Mouse (Mus musculus) liver, embryonic 11.5 days (tissue): ENCODE results near the gene Alkbh1. TPM values are rescaled to one million over a fixed set of nuclear protein-coding genes. Genes with fewer than 3 reads are reported as not detected.

Source experiments
- ATAC-seq: fragments of 200-750 bp; cut with Nextera tagmentation; replicated peaks from 2 replicates; pipeline ENCODE4 v1.8.0; 2017; ENCODE audit warnings: moderate number of reproducible peaks, mild to moderate bottlenecking, moderate TSS enrichment, moderate library complexity; ENCODE audit not compliant: low FRiP score
- DNase-seq: peaks from one replicate; pipeline ENCODE4 v3.0.0-alpha.2; 2017; ENCODE audit warnings: low spot score
- H3K27ac ChIP-seq: fragments of 300-500 bp; sonication (generic); 2 replicates; pipeline ENCODE4 v1.5.1; 2014; ENCODE audit warnings: mild to moderate bottlenecking, low read depth, low read length, control low read depth
- H3K27me3 ChIP-seq: fragments of 300-500 bp; sonication (generic); replicated peaks from 2 replicates; pipeline ENCODE4 v1.6.1; 2014; ENCODE audit warnings: low read length, mixed read lengths; ENCODE audit not compliant: control insufficient read depth, insufficient read depth
- H3K36me3 ChIP-seq: fragments of 300-500 bp; sonication (generic); 2 replicates; pipeline ENCODE4 v1.6.1; 2014; ENCODE audit warnings: mild to moderate bottlenecking, low read length, moderate library complexity, mixed read lengths; ENCODE audit not compliant: control insufficient read depth, insufficient read depth
- H3K4me1 ChIP-seq: fragments of 300-500 bp; sonication (generic); replicated peaks from 2 replicates; pipeline ENCODE4 v1.6.1; 2014; ENCODE audit warnings: low read length, mixed read lengths; ENCODE audit not compliant: control insufficient read depth, insufficient read depth
- H3K4me2 ChIP-seq: fragments of 300-500 bp; sonication (generic); 2 replicates; pipeline ENCODE4 v1.6.1; 2014; ENCODE audit warnings: mild to moderate bottlenecking, control low read depth, moderate library complexity
- H3K4me3 ChIP-seq: fragments of 300-500 bp; sonication (generic); 2 replicates; pipeline ENCODE4 v1.5.1; 2014; ENCODE audit warnings: low read depth, low read length, control low read depth
- H3K9ac ChIP-seq: fragments of 300-500 bp; sonication (generic); 2 replicates; pipeline ENCODE4 v1.6.1; 2014; ENCODE audit warnings: low read depth, low read length, control low read depth
- H3K9me3 ChIP-seq: fragments of 300-500 bp; sonication (generic); 2 replicates; pipeline ENCODE4 v1.6.1; 2016; ENCODE audit warnings: low read length, inconsistent platforms, mixed read lengths; ENCODE audit not compliant: control insufficient read depth
- WGBS: fragments of 180-500 bp; shearing (Covaris S2); extraction: QIAGEN DNeasy Blood & Tissue Kit; methylation state at CpG from one replicate; pipeline ENCODE4 v1.1.7; 2014; 5-methylcytosine and 5-hydroxymethylcytosine counted together
- polyA plus RNA-seq: library from polyadenylated mRNA; unstranded; fragments of >200 nt; fragmentation: Nextera tagmentation; extraction: Ambion mirVana; gene quantifications from 2 replicates; pipeline ENCODE4 v1.2.1, GENCODE M21; 2014

The Alkbh1 gene
- polyA plus RNA-seq, 1 experiment from 2014 or later: 64.9 TPM

DNA sequence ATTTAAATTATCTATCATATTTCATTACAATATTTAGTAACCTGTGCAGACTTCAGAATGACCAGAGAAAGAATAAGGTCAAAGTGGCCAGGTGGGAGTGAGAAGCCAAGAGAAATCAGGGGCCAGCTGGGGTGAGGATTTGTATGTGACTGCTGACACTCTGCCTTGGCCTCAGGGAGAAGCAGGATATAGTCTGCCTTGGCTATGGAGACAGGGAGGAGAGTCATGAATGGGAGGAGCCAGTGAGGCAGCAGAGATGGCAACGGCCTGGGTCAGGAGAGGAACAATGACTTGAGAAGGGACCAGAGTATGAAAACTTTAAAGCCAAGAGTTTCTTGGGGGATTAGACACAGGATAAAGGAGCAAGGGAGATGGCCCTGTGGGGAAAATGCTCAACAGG is 20.1 kb downstream of the Alkbh1 start:
- DNase-seq (no peak), ATAC-seq (no peak)
- Histone ChIP-seq H3K4me1 (peaks cover 8% of the 10 kb centered on the region), H3K36me3 (peaks cover 15% of the 10 kb centered on the region), H3K27me3 (no peaks in the 10 kb centered on the region), H3K9me3 (no peaks in the 10 kb centered on the region), H3K4me2 (no peak overlapping the region), H3K27ac (no peak overlapping the region), H3K4me3 (no peak overlapping the region), H3K9ac (no peak overlapping the region)
- WGBS: 50% methylated on average over 1 of the region's 1 CpGs

DNA sequence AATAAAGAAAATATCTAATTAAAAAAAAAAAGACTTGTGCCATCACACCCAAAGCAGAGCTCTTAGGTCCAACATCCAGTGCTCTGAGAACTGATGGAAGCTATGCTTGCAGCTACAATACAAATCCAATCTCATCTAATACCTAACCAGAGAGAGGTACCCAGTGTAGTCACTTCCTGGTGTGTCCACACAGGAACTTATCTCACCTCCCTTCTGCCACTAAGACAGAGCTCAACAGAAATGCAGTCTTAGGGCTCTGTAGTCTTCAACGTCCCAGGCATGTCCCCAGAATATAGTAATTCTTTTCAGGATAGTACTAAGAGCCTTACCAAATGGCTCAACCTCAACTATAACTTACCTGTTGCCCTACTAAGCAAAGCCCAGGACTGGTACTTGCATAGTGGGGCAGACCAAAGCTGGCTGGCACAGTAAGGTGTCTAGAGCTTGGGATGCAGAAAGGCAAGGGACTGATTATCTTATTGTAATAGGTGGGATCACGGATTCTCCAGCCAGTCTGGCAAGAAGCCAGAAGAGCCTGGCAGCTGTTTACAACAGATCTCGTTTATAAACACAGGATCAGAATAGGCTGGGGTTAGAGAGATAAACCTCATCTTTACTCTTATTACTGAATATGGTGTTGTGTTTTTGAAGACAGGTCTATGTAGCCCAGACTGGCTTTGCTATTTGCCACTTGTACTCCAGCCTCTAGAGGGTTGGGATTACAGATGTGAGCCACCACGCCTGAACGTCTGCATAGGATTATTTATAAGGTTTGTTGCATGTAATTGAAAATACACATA is 21.9 kb downstream of the Alkbh1 start:
- DNase-seq (no peak), ATAC-seq (0 out of 2 replicates have a peak, but pooled peaks have one; percentile 9)
- Histone ChIP-seq H3K27ac (no peak overlapping the region), H3K9me3 (no peaks in the 10 kb centered on the region), H3K4me3 (no peak overlapping the region), H3K4me2 (no peak overlapping the region), H3K9ac (no peak overlapping the region), H3K36me3 (peaks cover 6% of the 10 kb centered on the region; the same call in 1 of the 2 replicates), H3K27me3 (no peaks in the 10 kb centered on the region), H3K4me1 (peaks cover 8% of the 10 kb centered on the region)
- WGBS: 72% methylated on average over 5 of the region's 5 CpGs

DNA sequence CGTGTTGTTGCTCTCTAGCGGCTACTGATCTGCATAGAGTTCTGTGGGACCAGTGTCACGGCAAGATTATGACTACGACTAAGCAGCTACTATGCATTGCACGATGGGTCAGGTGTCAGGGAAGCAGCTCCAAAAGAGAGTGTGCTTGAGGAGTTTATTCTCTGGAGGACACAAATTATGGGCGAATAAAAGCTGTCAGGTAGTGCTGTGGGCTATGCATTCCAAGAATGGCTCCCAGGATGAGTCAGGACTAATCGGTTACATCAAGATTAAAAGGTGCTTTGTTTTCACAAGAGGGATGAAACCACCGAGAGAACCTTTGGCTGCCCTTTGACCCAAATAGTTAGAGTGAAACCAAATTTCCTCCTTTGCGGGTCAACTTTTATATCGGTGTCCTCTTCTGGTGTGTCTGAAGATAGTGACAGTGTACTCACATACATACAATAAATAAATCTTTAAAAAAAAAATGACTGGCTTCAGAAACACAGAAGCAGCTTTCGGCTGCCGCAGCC is 23.8 kb downstream of the Alkbh1 start:
- Histone ChIP-seq H3K9me3 (no peaks in the 10 kb centered on the region), H3K27me3 (no peaks in the 10 kb centered on the region), H3K9ac (no peak overlapping the region), H3K4me3 (no peak overlapping the region), H3K4me2 (no peak overlapping the region), H3K36me3 (peaks cover 3% of the 10 kb centered on the region; the same call in 1 of the 2 replicates), H3K27ac (no peak overlapping the region), H3K4me1 (peaks cover 8% of the 10 kb centered on the region)
- no peak; the same call in 1 of the 2 replicates for ATAC-seq
- no peak for DNase-seq
- 66% methylated on average over 12 of the region's 12 CpGs for WGBS

DNA sequence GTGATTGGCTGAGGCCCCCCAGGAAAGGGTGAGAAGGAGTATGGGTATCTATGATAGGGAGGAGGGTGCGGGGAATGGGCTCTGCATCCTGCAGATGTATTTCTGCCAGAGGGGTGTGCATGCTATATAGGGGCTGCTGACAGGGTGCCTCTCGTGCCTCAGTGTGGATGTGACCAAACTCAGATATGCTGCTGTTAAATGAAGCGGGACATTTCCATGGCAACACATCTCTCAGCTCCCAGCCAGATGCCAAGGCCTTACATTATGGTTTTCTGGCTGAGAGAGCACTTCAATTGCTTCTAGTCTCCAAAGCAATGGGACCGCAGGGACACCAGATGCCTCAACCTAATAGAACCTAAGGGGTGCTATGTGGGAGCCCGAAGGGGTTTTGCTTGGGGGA is 24.9 kb downstream of the Alkbh1 start:
- H3K9me3 ChIP-seq: no peaks in the 10 kb centered on the region
- no peak overlapping the region for H3K9ac ChIP-seq
- H3K36me3 ChIP-seq: peaks cover 3% of the 10 kb centered on the region; the same call in 1 of the 2 replicates
- ATAC-seq (no peak), DNase-seq (no peak)
- H3K4me2 ChIP-seq: no peak overlapping the region
- no peaks in the 10 kb centered on the region for H3K27me3 ChIP-seq
- H3K27ac ChIP-seq: no peak overlapping the region
- no peak overlapping the region for H3K4me3 ChIP-seq
- 77% methylated on average over 5 of the region's 5 CpGs for WGBS
- peaks cover 8% of the 10 kb centered on the region for H3K4me1 ChIP-seq

DNA sequence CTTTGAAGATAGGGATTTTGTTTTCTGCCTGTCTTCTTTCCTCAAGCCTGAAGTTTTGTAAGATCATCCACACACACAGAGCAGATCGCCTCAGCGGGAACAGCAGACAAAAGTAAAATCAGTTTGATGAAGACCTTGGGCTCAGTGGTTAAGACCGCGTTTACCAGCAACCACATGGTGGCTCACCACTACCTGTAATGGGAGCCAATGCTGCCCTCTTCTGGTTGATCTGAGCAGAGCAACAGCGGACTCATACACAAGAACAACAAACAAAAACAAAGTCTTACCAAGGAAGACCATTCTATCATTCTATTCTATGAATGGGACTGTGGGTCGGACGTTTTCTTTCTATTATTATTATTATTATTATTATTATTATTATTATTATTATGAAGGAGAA is 27.1 kb downstream of the Alkbh1 start:
- H3K4me3 ChIP-seq: no peak overlapping the region

DNA sequence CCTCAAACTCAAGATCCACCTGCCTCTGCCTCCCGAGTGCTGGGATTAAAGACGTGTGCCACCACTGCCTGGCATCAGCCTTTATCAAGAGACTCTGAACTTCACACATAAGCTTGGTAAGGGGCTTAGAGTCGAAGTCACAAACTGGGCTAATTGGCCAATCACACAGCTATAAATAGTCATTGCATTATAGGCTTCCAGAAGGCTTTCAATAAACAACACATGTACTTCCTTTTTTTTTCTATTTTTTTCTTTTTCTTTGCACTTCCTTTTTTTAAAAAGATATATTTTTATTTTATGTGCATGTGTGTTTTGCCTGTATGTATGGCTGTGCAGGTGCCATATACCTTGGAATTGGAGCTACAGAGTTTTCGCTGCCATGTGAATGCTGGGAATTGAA is 28.5 kb downstream of the Alkbh1 start:
- ATAC-seq (no peak), DNase-seq (no peak)
- H3K27ac ChIP-seq: no peak overlapping the region
- no peaks in the 10 kb centered on the region for H3K9me3 ChIP-seq
- peaks cover 13% of the 10 kb centered on the region for H3K4me1 ChIP-seq
- no peak overlapping the region for H3K9ac ChIP-seq
- no peak overlapping the region for H3K4me2 ChIP-seq
- H3K27me3 ChIP-seq: no peaks in the 10 kb centered on the region
- WGBS: 66% methylated on average over 4 of the region's 4 CpGs
- H3K4me3 ChIP-seq: no peak overlapping the region
- no peaks in the 10 kb centered on the region for H3K36me3 ChIP-seq

More for the DNA sequence above, 27.1 kb downstream of the Alkbh1 start:
- Histone ChIP-seq H3K9ac (no peak overlapping the region), H3K9me3 (no peaks in the 10 kb centered on the region), H3K27ac (no peak overlapping the region), H3K36me3 (no peaks in the 10 kb centered on the region), H3K4me2 (no peak overlapping the region), H3K4me1 (peaks cover 8% of the 10 kb centered on the region), H3K27me3 (no peaks in the 10 kb centered on the region)
- 24% methylated on average over 7 of the region's 7 CpGs for whole genome bisulfite sequencing
- 0 out of 2 replicates have a peak, but pooled peaks have one; percentile 60 for ATAC-seq
- peak; percentile 53 for DNase-seq

DNA sequence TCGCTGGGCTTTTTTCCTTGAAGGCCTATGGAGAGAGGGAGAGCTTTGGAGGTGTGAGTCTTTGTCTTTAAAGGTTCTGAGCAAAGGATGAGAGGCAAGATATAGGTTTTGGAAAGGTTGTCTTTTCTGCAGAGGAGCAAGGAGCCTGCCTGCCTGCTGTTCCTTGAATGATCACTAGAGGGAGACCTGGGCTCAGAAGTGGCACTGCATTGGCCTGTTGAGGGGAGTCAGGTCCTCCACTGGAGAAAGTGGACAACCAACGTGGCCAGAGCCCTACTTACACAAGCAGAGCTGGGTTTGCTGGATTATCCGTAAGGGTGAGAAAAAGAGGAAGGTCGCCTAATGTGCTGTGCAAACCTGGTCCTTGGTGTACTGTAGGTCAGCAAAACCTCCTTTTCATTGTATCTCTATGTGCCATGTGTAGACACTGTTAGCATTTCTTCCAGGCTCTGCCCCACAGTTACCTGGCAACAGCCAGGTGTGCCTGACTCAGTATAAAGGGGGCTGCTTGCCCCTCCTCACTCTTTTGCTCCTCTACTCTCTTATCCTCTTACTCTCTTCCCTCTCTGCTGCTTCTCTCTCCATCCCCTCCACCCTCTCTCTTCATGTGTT is 30.5 kb downstream of the Alkbh1 start:
- H3K9me3 ChIP-seq: no peaks in the 10 kb centered on the region
- peak; percentile 55 for DNase-seq
- no peak overlapping the region for H3K4me2 ChIP-seq
- no peak overlapping the region for H3K27ac ChIP-seq
- H3K4me1 ChIP-seq: peaks cover 13% of the 10 kb centered on the region
- 16% methylated on average over 4 of the region's 4 CpGs for WGBS
- no peak overlapping the region for H3K4me3 ChIP-seq
- no peak overlapping the region for H3K9ac ChIP-seq
- H3K27me3 ChIP-seq: no peaks in the 10 kb centered on the region
- no peak for ATAC-seq
- H3K36me3 ChIP-seq: no peaks in the 10 kb centered on the region

DNA sequence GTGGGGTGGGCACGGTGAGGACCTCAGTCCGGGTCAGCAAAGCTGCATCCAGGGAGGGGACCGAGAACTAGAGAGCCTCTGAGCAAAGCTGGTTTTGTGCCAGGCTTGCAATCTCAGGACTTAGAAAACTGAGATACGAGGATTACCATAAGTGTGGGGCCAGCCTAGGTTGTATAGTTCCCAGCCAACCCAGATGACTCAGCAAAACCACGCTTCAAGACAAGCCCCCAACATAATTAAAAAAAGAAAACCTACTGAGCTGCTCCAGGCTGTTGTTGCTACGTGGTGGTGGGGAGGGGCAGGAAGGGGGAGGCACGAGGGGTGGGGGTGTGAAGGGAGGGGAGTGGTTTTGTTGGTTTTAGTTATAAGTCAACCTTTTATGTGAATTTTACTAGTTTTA is 32.8 kb downstream of the Alkbh1 start:
- H3K4me1 ChIP-seq: peaks cover 20% of the 10 kb centered on the region
- H3K36me3 ChIP-seq: no peaks in the 10 kb centered on the region
- peak overlapping the region; percentile 10; the same call in 1 of the 2 replicates for H3K4me2 ChIP-seq
- DNase-seq: no peak
- H3K27ac ChIP-seq: no peak overlapping the region
- H3K4me3 ChIP-seq: no peak overlapping the region
- WGBS: 36% methylated on average over 7 of the region's 7 CpGs
- ATAC-seq: no peak
- no peak overlapping the region for H3K9ac ChIP-seq
- no peaks in the 10 kb centered on the region for H3K27me3 ChIP-seq
- H3K9me3 ChIP-seq: no peaks in the 10 kb centered on the region
